Mouse (Mus musculus): ENCODE measurements around the gene Crbn.

Gene Crbn

DNA sequence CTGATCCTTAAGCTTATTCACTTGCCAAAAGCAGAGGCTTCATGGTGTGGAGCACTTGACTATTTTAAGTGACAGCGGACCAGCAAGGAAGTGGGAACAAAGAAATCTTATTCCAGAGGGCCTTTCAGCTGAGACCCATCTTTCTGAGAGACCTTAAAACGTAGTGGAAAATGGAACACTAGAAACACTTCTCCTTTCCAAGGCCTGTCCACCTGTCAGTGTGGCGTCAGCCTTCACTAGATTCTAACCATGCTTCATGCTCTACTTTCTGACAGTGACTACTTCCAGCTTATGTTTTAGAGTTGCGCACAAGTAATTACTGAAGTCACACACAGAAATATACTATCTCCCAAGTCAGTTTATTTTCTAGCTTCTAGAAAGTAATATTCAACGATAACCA lies 7.4 kb downstream of the Crbn start:
- peak; percentile 41 for DNase-seq (ENCODE audit: low read depth, low spot score)
- H3K36me3 ChIP-seq (ENCODE audit: control insufficient read depth, insufficient read depth, low read length, poor library complexity, severe bottlenecking) = peaks cover 13% of the 10 kb centered on the region
- H3K27me3 ChIP-seq (ENCODE audit: control insufficient read depth, insufficient read depth, low read length, poor library complexity, severe bottlenecking) = no peaks in the 10 kb centered on the region

DNA sequence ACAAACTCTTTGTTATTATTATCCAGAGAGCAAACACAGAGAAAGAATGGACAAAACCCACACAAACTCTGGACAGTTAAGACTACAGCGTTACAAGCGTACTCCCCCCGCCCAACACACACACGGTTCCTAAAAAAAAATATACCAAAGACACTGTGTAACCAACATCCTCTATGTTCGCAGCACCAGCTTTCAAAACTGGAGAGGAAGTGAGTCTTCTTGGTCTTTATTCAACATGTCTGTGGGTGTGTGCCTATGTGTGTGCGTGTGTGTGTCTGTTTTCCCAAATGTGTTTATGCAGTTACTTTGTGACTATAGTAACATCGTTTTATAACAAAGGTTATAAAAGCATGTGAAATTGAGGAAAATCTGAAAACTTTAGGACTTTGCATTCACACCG lies 8.4 kb downstream of the Crbn start:
- DNase-seq (ENCODE audit: low read depth, low spot score) = peak; percentile 30
- H3K36me3 ChIP-seq (ENCODE audit: control insufficient read depth, insufficient read depth, low read length, poor library complexity, severe bottlenecking) = peaks cover 15% of the 10 kb centered on the region

GRCm38 (mm10) chr6:106787138-106787537 lies 12.7 kb downstream of the Crbn start:
- H3K36me3 ChIP-seq (ENCODE audit: control insufficient read depth, insufficient read depth, low read length, poor library complexity, severe bottlenecking) = peaks cover 19% of the 10 kb centered on the region; the same call in 1 of the 2 replicates
- DNase-seq (ENCODE audit: low read depth, low spot score) = no peak
- no peaks in the 10 kb centered on the region for H3K27me3 ChIP-seq (ENCODE audit: control insufficient read depth, insufficient read depth, low read length, poor library complexity, severe bottlenecking)

More for the DNA sequence above, 8.4 kb downstream of the Crbn start:
- H3K27me3 ChIP-seq (ENCODE audit: control insufficient read depth, insufficient read depth, low read length, poor library complexity, severe bottlenecking) = no peaks in the 10 kb centered on the region

GRCm38 (mm10) chr6:106770046-106770445 lies 29.8 kb downstream of the Crbn start:
- DNase-seq (ENCODE audit: low read depth, low spot score) = no peak
- H3K36me3 ChIP-seq (ENCODE audit: control insufficient read depth, insufficient read depth, low read length, poor library complexity, severe bottlenecking) = peaks cover 5% of the 10 kb centered on the region; the same call in 1 of the 2 replicates

GRCm38 (mm10) chr6:106769290-106769866 lies 30.5 kb downstream of the Crbn start:
- DNase-seq (ENCODE audit: low read depth, low spot score) = peak; percentile 18
- peaks cover 5% of the 10 kb centered on the region; the same call in 1 of the 2 replicates for H3K36me3 ChIP-seq (ENCODE audit: control insufficient read depth, insufficient read depth, low read length, poor library complexity, severe bottlenecking)
- no peaks in the 10 kb centered on the region for H3K27me3 ChIP-seq (ENCODE audit: control insufficient read depth, insufficient read depth, low read length, poor library complexity, severe bottlenecking)

More at GRCm38 (mm10) chr6:106770046-106770445, 29.8 kb downstream of the Crbn start:
- H3K27me3 ChIP-seq (ENCODE audit: control insufficient read depth, insufficient read depth, low read length, poor library complexity, severe bottlenecking) = no peaks in the 10 kb centered on the region

- peak; percentile 99 for DNase-seq (ENCODE audit: low read depth, low spot score)
Measured at GRCm38 (mm10) chr6:106768640-106769289, 31.1 kb downstream of the Crbn start, which contains the start of gene Trnt1. Gene Trnt1 (plus strand): TSS chr6:106769120.

DNA sequence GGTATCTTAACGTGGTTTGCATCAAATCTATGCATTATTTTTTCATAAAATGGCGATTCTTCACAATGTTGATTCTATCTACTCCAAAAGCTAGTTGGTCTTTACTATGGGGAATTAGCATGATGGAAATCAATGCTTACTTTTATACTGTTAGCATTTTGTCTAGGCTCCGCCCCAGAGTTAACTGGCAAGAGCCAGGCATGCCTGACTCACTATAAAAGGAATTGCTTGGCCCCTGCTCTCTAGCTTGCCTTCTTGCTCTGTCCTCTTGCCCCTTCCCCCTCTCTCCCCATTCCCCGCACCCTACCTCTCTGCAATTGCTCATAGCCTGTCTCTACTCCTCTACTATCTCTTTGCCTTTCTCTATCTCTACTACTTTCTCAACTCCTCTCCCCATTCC lies 33.1 kb downstream of the Crbn start:
- no peak for DNase-seq (ENCODE audit: low read depth, low spot score)
- no peaks in the 10 kb centered on the region for H3K27me3 ChIP-seq (ENCODE audit: control insufficient read depth, insufficient read depth, low read length, poor library complexity, severe bottlenecking)

More at GRCm38 (mm10) chr6:106768640-106769289, 31.1 kb downstream of the Crbn start, which contains the start of gene Trnt1:
- Histone ChIP-seq H3K27me3 (ENCODE audit: control insufficient read depth, insufficient read depth, low read length, poor library complexity, severe bottlenecking) (no peaks in the 10 kb centered on the region), H3K36me3 (ENCODE audit: control insufficient read depth, insufficient read depth, low read length, poor library complexity, severe bottlenecking) (peaks cover 5% of the 10 kb centered on the region; the same call in 1 of the 2 replicates)

GRCm38 (mm10) chr6:106765892-106766291 lies 34.0 kb downstream of the Crbn start:
- no peak for DNase-seq (ENCODE audit: low read depth, low spot score)
- Histone ChIP-seq H3K36me3 (ENCODE audit: control insufficient read depth, insufficient read depth, low read length, poor library complexity, severe bottlenecking) (no peaks in the 10 kb centered on the region), H3K27me3 (ENCODE audit: control insufficient read depth, insufficient read depth, low read length, poor library complexity, severe bottlenecking) (no peaks in the 10 kb centered on the region)

More for the DNA sequence above, 33.1 kb downstream of the Crbn start:
- no peaks in the 10 kb centered on the region for H3K36me3 ChIP-seq (ENCODE audit: control insufficient read depth, insufficient read depth, low read length, poor library complexity, severe bottlenecking)

GRCm38 (mm10) chr6:106761486-106761885 lies 38.4 kb downstream of the Crbn start:
- DNase-seq (ENCODE audit: low read depth, low spot score) = peak; percentile 24
- no peaks in the 10 kb centered on the region for H3K36me3 ChIP-seq (ENCODE audit: control insufficient read depth, insufficient read depth, low read length, poor library complexity, severe bottlenecking)
- H3K27me3 ChIP-seq (ENCODE audit: control insufficient read depth, insufficient read depth, low read length, poor library complexity, severe bottlenecking) = no peaks in the 10 kb centered on the region

GRCm38 (mm10) chr6:106760473-106761218 lies 39.2 kb downstream of the Crbn start:
- no peaks in the 10 kb centered on the region for H3K36me3 ChIP-seq (ENCODE audit: control insufficient read depth, insufficient read depth, low read length, poor library complexity, severe bottlenecking)
- H3K27me3 ChIP-seq (ENCODE audit: control insufficient read depth, insufficient read depth, low read length, poor library complexity, severe bottlenecking) = no peaks in the 10 kb centered on the region
- DNase-seq (ENCODE audit: low read depth, low spot score) = peak; percentile 83

DNA sequence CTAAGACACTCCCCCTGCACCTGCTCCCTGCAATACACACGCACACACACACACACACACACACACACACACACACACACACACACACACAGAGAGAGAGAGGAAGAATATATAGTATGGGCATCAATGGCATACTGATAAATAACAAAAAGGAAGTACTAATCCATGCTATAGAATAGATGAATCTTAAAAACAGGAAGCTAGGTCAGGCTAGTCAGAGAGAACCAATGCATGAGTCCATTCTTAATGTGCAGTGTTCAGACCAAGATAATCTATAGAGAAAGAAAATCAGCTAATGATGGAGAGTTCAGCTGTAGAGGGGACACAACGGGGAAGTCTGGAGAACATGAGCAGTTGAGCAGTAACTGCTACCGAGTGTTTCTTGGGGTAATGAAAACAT lies 41.6 kb downstream of the Crbn start:
- no peaks in the 10 kb centered on the region for H3K27me3 ChIP-seq (ENCODE audit: control insufficient read depth, insufficient read depth, low read length, poor library complexity, severe bottlenecking)
- DNase-seq (ENCODE audit: low read depth, low spot score) = peak; percentile 40

GRCm38 (mm10) chr6:106750291-106750690 lies 49.6 kb downstream of the Crbn start:
- no peaks in the 10 kb centered on the region for H3K27me3 ChIP-seq (ENCODE audit: control insufficient read depth, insufficient read depth, low read length, poor library complexity, severe bottlenecking)
- DNase-seq (ENCODE audit: low read depth, low spot score) = peak; percentile 82
- no peaks in the 10 kb centered on the region for H3K36me3 ChIP-seq (ENCODE audit: control insufficient read depth, insufficient read depth, low read length, poor library complexity, severe bottlenecking)

More for the DNA sequence above, 41.6 kb downstream of the Crbn start:
- H3K36me3 ChIP-seq (ENCODE audit: control insufficient read depth, insufficient read depth, low read length, poor library complexity, severe bottlenecking) = no peaks in the 10 kb centered on the region

GRCm38 (mm10) chr6:106748887-106749388 lies 50.9 kb downstream of the Crbn start, which contains the start of gene Il5ra:
Gene Il5ra (minus strand): TSS chr6:106749037.
- DNase-seq (ENCODE audit: low read depth, low spot score) = peak; percentile 61

GRCm38 (mm10) chr6:106747804-106748203 lies 52.1 kb downstream of the Crbn start:
- Histone ChIP-seq H3K27me3 (ENCODE audit: control insufficient read depth, insufficient read depth, low read length, poor library complexity, severe bottlenecking) (no peaks in the 10 kb centered on the region), H3K36me3 (ENCODE audit: control insufficient read depth, insufficient read depth, low read length, poor library complexity, severe bottlenecking) (no peaks in the 10 kb centered on the region)
- DNase-seq (ENCODE audit: low read depth, low spot score) = peak; percentile 34

More at GRCm38 (mm10) chr6:106748887-106749388, 50.9 kb downstream of the Crbn start, which contains the start of gene Il5ra:
- Histone ChIP-seq H3K27me3 (ENCODE audit: control insufficient read depth, insufficient read depth, low read length, poor library complexity, severe bottlenecking) (no peaks in the 10 kb centered on the region), H3K36me3 (ENCODE audit: control insufficient read depth, insufficient read depth, low read length, poor library complexity, severe bottlenecking) (no peaks in the 10 kb centered on the region)

All from splenic B cell, adult 2 months (primary cell).